Mouse (Mus musculus) stomach, embryonic 16.5 days (tissue): ENCODE measurements around the gene Mgst1. TPM values are rescaled to one million over a fixed set of nuclear protein-coding genes. Genes with fewer than 3 reads are reported as not detected.

Experiments
- ATAC-seq: fragments of 200-750 bp; cut with Nextera tagmentation; 2 replicates; pipeline ENCODE4 v1.8.0; 2017; ENCODE audit warnings: moderate number of reproducible peaks, moderate TSS enrichment; ENCODE audit not compliant: insufficient read depth, low FRiP score
- H3K27ac ChIP-seq: fragments of 300-500 bp; sonication (generic); 2 replicates; pipeline ENCODE4 v1.5.1; 2014; ENCODE audit warnings: low read length
- H3K27me3 ChIP-seq: fragments of 300-500 bp; sonication (generic); 2 replicates; pipeline ENCODE4 v1.6.1; 2014; ENCODE audit warnings: low read length, control low read depth, mixed read lengths; ENCODE audit not compliant: control insufficient read depth, insufficient read depth
- H3K36me3 ChIP-seq: fragments of 300-500 bp; sonication (generic); 2 replicates; pipeline ENCODE4 v1.6.1; 2014; ENCODE audit warnings: low read length; ENCODE audit not compliant: control insufficient read depth, insufficient read depth
- H3K4me1 ChIP-seq: fragments of 300-500 bp; sonication (generic); 2 replicates; pipeline ENCODE4 v1.6.1; 2014; ENCODE audit warnings: low read length, control low read depth, mixed read lengths; ENCODE audit not compliant: control insufficient read depth, insufficient read depth
- H3K4me2 ChIP-seq: fragments of 300-500 bp; sonication (generic); 2 replicates; pipeline ENCODE4 v1.6.1; 2014; ENCODE audit warnings: low read depth, low read length, mixed read lengths
- H3K4me3 ChIP-seq: fragments of 300-500 bp; sonication (generic); replicated peaks from 2 replicates; pipeline ENCODE4 v1.5.1; 2014; ENCODE audit warnings: mild to moderate bottlenecking, low read length
- H3K9ac ChIP-seq: fragments of 300-500 bp; sonication (generic); 2 replicates; pipeline ENCODE4 v1.6.1; 2014; ENCODE audit warnings: low read length
- H3K9me3 ChIP-seq: fragments of 300-500 bp; sonication (generic); replicated peaks from 2 replicates; pipeline ENCODE4 v1.6.1; 2016; ENCODE audit warnings: low read length, control low read depth; ENCODE audit not compliant: control insufficient read depth
- WGBS: fragments of 180-500 bp; shearing (Covaris S2); extraction: QIAGEN DNeasy Blood & Tissue Kit; methylation state at CpG from one replicate; pipeline ENCODE4 v1.1.7; 2014; 5-methylcytosine and 5-hydroxymethylcytosine counted together
- polyA plus RNA-seq: library from polyadenylated mRNA; unstranded; fragments of >200 nt; fragmentation: Nextera tagmentation; extraction: Ambion mirVana; gene quantifications from 2 replicates; pipeline ENCODE4 v1.2.1, GENCODE M21; 2015

Gene Mgst1
- 247 and 281 TPM in 2 replicates for polyA plus RNA-seq

- Histone ChIP-seq H3K27me3 (no peaks in the 10 kb centered on the region), H3K27ac (peak within 1 kb of the TSS; percentile 88), H3K36me3 (no peaks in the 10 kb centered on the region), H3K9ac (peak within 1 kb of the TSS; percentile 76), H3K4me1 (peaks cover 15% of the 10 kb centered on the region), H3K9me3 (no peaks in the 10 kb centered on the region), H3K4me3 (peak within 1 kb of the TSS; percentile 62), H3K4me2 (peak within 1 kb of the TSS; percentile 76)
- ATAC-seq, result peak; percentile 6; the same call in 1 of the 2 replicates
- WGBS, result 0% methylated on average over 5 of the region's 5 CpGs
Measured at GRCm38 (mm10) chr6:138139930-138140329, at the start of gene Mgst1. Mgst1 (plus strand) TSS chr6:138140316.

GRCm38 (mm10) chr6:138092432-138092831 is 47.7 kb upstream of the Mgst1 start:
- H3K4me1 ChIP-seq, result peaks cover 4% of the 10 kb centered on the region; the same call in 1 of the 2 replicates
- no peak overlapping the region for H3K4me2 ChIP-seq
- 79% methylated on average over 7 of the region's 7 CpGs for WGBS
- H3K4me3 ChIP-seq, result no peak overlapping the region
- ATAC-seq, result no peak
- no peak overlapping the region for H3K9ac ChIP-seq
- no peak overlapping the region for H3K27ac ChIP-seq
- H3K27me3 ChIP-seq, result no peaks in the 10 kb centered on the region
- H3K9me3 ChIP-seq, result no peaks in the 10 kb centered on the region
- no peaks in the 10 kb centered on the region for H3K36me3 ChIP-seq

GRCm38 (mm10) chr6:138095060-138095459 is 45.1 kb upstream of the Mgst1 start:
- Histone ChIP-seq H3K36me3 (no peaks in the 10 kb centered on the region), H3K4me3 (no peak overlapping the region), H3K9me3 (no peaks in the 10 kb centered on the region), H3K9ac (no peak overlapping the region), H3K4me2 (no peak overlapping the region), H3K4me1 (no peaks in the 10 kb centered on the region), H3K27me3 (no peaks in the 10 kb centered on the region), H3K27ac (no peak overlapping the region)
- no peak for ATAC-seq
- 82% methylated on average over 3 of the region's 3 CpGs for WGBS

GRCm38 (mm10) chr6:138099646-138100045 is 40.5 kb upstream of the Mgst1 start:
- no peaks in the 10 kb centered on the region for H3K27me3 ChIP-seq
- no peaks in the 10 kb centered on the region for H3K36me3 ChIP-seq
- ATAC-seq, result no peak
- H3K4me1 ChIP-seq, result no peaks in the 10 kb centered on the region
- no peak overlapping the region for H3K4me3 ChIP-seq
- 70% methylated on average over 3 of the region's 3 CpGs for WGBS
- no peak overlapping the region for H3K4me2 ChIP-seq
- no peaks in the 10 kb centered on the region for H3K9me3 ChIP-seq
- H3K27ac ChIP-seq, result no peak overlapping the region
- no peak overlapping the region for H3K9ac ChIP-seq

- H3K36me3 ChIP-seq, result no peaks in the 10 kb centered on the region
- H3K27ac ChIP-seq, result no peak overlapping the region
- no peaks in the 10 kb centered on the region for H3K27me3 ChIP-seq
- no peaks in the 10 kb centered on the region for H3K4me1 ChIP-seq
- WGBS, result 85% methylated on average over 4 of the region's 4 CpGs
- ATAC-seq, result peak; percentile 44; the same call in 1 of the 2 replicates
- H3K4me3 ChIP-seq, result no peak overlapping the region
- no peak overlapping the region for H3K4me2 ChIP-seq
- H3K9me3 ChIP-seq, result no peaks in the 10 kb centered on the region
- no peak overlapping the region for H3K9ac ChIP-seq
Measured at GRCm38 (mm10) chr6:138101843-138102242, 38.3 kb upstream of the Mgst1 start.

- ATAC-seq, result no peak
- no peak overlapping the region for H3K4me3 ChIP-seq
Measured at GRCm38 (mm10) chr6:138102940-138103339, 37.2 kb upstream of the Mgst1 start.

GRCm38 (mm10) chr6:138104559-138104958 is 35.6 kb upstream of the Mgst1 start:
- Histone ChIP-seq H3K9ac (no peak overlapping the region), H3K27ac (no peak overlapping the region), H3K27me3 (no peaks in the 10 kb centered on the region), H3K4me3 (no peak overlapping the region), H3K9me3 (no peaks in the 10 kb centered on the region), H3K4me2 (no peak overlapping the region), H3K4me1 (no peaks in the 10 kb centered on the region), H3K36me3 (no peaks in the 10 kb centered on the region)
- no peak for ATAC-seq

More at GRCm38 (mm10) chr6:138102940-138103339, 37.2 kb upstream of the Mgst1 start:
- WGBS, result 73% methylated on average over 7 of the region's 7 CpGs
- Histone ChIP-seq H3K9ac (no peak overlapping the region), H3K4me2 (no peak overlapping the region), H3K4me1 (no peaks in the 10 kb centered on the region), H3K36me3 (no peaks in the 10 kb centered on the region), H3K27me3 (no peaks in the 10 kb centered on the region), H3K9me3 (no peaks in the 10 kb centered on the region), H3K27ac (no peak overlapping the region)

- 77% methylated on average over 3 of the region's 3 CpGs for WGBS
Measured at GRCm38 (mm10) chr6:138117496-138117895, 22.6 kb upstream of the Mgst1 start.

GRCm38 (mm10) chr6:138128392-138129335 is 11.5 kb upstream of the Mgst1 start:
- WGBS, result 52% methylated on average over 10 of the region's 10 CpGs

More at GRCm38 (mm10) chr6:138117496-138117895, 22.6 kb upstream of the Mgst1 start:
- H3K9ac ChIP-seq, result no peak overlapping the region
- H3K4me1 ChIP-seq, result no peaks in the 10 kb centered on the region
- H3K27ac ChIP-seq, result no peak overlapping the region
- no peaks in the 10 kb centered on the region for H3K27me3 ChIP-seq
- H3K4me2 ChIP-seq, result no peak overlapping the region
- H3K9me3 ChIP-seq, result no peaks in the 10 kb centered on the region
- H3K36me3 ChIP-seq, result no peaks in the 10 kb centered on the region
- no peak overlapping the region for H3K4me3 ChIP-seq
- ATAC-seq, result no peak

More at GRCm38 (mm10) chr6:138128392-138129335, 11.5 kb upstream of the Mgst1 start:
- H3K9me3 ChIP-seq, result no peaks in the 10 kb centered on the region
- peaks cover 4% of the 10 kb centered on the region; the same call in 1 of the 2 replicates for H3K4me1 ChIP-seq
- H3K4me3 ChIP-seq, result no peak overlapping the region
- no peak overlapping the region for H3K9ac ChIP-seq
- H3K27ac ChIP-seq, result no peak overlapping the region
- no peaks in the 10 kb centered on the region for H3K27me3 ChIP-seq
- H3K36me3 ChIP-seq, result no peaks in the 10 kb centered on the region
- H3K4me2 ChIP-seq, result no peak overlapping the region
- no peak for ATAC-seq
